Mouse (Mus musculus): Measurements from ENCODE around the gene Dstn.

Dstn gene

DNA sequence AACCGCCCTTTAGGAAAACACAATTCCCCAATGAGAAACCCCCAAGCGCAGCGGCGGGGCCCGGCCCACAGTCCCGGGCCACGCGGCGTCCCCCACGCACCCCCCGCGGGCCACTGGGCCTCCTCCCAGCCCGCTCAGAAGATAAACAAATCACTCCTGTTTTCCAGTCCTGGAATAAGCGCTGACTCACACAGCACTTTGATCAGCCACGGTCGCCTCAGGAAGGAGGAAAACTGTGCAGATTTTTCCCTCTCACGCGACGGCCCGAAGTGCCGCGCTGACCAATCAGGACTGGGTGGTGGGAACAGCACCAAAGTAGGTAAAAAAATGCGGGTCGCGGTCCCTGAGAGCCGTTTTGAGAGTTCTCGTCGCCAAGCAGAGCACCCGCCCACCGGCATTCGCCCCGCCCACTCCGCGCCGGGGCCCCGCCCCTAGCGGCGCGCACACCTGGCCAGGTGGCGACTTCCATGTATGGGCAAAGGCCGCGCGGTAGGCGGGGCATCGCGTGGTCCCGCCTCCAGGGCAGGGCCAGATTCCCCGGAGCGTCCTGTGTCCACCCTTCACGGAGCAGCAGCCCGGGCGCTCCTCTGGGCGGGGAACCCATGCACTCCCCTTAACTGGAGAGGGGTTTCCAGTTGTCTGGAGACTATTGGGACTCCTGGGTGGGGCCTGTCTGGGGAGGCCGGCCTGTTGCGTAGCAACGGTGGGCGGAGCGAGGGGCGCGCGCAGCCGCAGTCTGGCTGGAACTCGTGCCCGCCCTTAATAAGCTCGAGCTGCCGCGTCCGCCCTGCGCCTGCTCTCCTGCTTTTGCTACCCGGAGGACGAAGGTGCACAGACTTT, at the start of gene Dstn:
Gene Dstn, plus strand, starts transcription at position 561 of the 840 bp plus-strand sequence.
- WGBS, result under 1% methylated on average over 71 of the region's 71 CpGs

DNA sequence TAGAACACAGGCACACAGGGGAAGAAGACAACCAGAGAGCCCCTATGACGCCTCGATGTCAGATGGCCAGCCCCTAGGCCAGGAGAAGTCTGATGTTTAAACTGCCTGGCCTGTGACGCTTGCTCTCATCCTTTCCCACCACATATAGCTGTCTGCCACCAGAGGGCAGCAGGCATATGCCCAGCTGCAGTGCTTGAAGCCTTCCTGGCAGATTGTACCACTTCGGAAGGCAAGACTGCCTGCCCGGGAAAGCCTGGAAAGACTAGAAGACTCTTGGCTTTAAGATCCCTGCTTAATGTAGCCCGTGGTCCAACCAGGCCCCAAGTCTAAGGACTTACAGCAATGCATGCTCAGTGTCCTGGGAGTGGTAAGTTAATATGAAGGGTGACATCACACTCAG, 47.8 kb upstream of the Dstn start:
- WGBS, result 2% methylated on average over 6 of the region's 6 CpGs

DNA sequence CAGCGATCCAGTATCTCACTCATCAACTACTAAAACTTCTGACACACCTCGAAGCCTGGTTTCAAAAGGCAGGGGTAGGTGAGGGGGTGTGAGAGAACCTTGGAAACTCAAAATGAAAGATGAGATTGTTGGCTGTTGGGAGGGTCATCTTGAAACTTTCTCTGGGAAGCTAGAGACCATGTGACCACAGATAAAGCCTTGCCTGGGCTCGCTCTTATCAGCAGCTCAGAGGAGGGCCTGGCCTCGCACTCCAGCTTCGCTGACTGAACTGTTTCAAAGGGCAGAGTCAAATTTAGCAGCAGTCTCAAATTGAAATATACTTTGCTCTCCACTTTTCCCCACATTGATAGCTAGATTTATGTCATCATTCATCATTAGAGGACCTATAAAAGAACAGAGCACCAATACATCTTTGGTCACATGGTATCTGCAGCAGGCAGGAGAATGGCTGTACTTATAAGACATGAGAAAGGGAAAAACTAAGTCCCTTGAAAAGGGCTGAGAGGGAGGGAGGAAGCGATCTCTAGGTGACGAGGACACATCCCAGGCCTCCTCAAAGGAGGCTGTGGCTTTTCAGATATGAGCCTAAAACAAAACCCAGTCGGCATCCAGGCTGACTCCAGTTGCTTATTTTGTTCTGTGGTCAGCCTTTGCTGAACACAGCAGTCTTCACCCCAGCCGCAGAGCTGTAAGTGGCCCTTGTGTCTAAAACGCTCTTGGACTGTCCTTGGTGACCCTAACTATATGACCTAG, 44.0 kb upstream of the Dstn start:
- WGBS, result 88% methylated on average over 10 of the region's 10 CpGs

DNA sequence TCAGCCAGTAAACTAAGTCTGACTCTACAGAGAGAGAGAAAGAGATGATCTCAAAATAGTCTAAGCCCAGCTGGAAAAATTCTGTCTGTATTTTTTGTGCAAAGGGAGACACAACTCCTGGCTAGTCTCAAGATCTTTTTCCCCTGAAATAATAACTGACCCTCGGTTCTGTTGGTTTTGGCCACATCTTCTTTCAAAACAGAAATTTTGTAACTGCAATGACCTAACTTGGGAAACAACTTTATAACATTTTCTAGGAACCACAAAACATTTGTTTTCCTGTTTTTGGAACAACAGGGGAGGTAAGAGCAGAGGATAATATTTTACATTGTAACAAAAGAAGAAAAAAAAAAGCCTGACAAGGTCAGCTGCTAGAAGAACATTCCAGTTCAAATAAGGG, 39.1 kb upstream of the Dstn start:
- 59% methylated on average over 1 of the region's 1 CpGs for WGBS

DNA sequence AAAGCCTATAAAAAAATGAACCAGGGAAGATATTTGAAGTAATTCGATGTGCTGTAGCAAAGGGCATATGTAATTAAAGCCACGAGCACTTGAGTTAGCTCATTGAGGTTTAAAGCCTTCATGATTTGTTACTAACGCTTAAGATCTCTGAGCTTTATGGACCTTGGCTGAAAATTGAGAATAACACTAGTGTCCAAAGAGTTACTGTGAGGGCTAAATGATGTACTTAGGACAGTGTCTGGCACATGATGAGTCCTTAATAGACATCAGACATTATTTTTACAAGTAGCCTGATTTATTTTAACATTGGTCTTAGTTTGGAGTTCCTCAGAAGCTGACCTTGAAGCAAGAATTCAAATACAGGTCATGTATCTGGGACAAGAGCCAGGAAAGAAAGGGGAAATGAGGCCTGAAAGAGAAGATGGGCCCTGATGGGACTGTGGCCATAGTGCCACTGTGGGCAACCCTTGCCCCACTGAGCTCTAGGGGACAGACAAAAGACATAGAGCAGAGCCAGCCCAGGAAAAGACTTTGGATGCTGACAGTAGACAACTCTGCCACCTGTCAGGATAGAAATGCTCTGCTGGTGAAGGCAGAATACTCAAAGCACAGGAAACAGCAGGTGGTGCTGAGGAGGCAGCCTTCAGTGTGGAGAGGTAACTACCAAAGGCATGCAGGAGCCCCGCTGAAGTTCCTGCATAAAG, 38.0 kb upstream of the Dstn start:
- whole genome bisulfite sequencing, result 78% methylated on average over 4 of the region's 4 CpGs

DNA sequence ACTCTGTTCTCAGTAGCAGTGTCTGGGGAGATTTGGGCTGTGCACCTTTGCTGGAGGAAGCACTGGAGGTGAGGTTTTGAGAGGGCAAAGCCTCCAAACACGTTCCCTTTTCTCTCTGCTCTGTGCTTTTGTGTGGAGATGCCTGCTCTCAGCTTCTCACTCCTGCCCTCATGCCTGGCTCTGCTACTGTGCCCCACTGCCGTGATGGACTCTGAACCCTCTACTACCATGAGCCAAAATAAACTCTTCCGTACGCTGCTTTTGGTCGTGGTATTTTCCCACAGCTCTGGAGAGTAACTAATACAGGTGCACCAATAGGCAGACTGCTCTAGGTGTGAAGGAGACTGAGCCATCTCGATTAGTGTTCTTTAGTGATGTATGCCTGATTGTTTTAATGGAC, 35.8 kb upstream of the Dstn start:
- 90% methylated on average over 6 of the region's 6 CpGs for WGBS

DNA sequence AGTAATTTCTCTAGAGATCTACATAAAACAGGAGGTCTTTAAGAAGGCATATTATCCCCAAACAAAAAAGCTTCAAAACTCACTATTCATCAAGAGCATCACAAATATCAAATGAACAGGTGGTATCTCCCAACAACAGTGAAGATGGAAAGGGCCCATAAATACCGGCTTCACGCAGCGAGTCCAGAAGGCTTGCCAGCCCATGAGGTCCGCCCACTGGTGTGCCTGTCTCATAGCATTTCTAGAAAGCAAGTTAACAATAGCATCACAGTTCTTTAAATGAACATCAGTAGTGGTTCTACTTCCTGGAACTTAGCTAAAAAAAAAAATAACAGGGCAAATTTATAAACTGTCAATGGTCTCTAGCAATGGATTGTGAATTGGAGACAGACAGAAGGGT, 33.1 kb upstream of the Dstn start:
- 59% methylated on average over 4 of the region's 4 CpGs for WGBS

DNA sequence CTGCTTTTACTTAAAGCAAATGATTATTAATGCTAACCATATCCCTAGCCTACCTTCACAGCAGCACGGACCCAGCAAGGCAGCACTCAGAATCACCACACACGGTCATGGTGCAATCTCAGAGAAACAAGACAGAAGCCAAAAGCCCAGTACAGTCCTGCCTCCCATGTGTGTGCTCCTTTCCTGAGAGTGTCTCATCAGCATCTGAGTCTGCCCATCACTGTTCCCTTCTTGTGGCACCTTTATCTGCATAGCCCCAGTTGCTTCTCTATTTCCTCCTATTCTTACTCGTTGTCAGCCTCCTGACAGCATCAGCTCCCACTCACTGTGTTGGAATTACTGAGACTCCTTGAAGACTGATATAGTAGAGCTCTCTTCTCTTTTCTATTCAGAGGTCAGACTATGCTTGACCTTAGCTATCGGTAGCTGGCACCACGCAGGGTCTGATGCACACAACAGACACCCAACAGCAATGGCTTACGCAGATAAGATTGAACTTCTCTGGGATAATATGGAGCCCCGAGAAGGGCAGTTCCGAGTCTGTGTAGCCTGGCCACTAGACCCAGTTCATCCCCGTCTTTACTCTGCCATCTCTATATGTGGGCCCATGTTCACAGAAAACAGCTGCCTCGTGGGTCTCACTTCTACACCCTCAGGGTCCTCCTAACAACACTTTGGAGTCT, 32.4 kb upstream of the Dstn start:
- 78% methylated on average over 10 of the region's 10 CpGs for WGBS

DNA sequence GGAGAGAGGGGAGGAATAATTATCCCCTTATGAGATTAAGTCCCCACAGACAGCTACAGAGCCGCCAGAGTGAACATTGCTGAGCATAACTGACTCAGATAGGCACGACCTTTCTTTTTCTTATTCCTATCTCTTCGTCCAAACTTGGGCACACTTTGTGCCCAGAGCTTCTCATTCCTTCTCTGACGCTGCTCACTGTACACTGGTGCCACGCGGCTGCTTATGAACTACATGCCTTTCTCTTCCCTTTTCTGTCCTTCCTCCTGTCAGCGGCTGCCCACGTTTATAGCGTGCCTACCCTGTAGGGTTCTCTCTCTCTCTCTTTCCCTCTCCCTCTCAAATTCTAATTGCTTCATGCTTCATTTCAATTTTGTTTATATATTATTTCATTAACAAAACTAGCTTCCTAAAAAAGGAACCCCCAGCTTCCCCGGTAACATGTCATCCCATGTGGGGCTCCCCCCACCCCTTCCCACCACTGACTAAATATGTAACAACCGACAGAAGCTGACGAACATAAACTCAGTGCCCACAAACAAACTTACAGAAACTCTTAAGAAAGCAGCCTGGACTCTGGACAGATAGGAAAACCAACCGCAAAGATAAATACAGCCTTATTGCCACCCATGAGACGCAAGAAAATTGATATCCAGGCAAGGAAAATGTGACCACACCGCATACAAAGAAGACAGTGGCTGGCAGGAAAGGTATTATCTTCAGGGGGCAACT, 25.8 kb upstream of the Dstn start:
- WGBS, result 79% methylated on average over 15 of the region's 15 CpGs

DNA sequence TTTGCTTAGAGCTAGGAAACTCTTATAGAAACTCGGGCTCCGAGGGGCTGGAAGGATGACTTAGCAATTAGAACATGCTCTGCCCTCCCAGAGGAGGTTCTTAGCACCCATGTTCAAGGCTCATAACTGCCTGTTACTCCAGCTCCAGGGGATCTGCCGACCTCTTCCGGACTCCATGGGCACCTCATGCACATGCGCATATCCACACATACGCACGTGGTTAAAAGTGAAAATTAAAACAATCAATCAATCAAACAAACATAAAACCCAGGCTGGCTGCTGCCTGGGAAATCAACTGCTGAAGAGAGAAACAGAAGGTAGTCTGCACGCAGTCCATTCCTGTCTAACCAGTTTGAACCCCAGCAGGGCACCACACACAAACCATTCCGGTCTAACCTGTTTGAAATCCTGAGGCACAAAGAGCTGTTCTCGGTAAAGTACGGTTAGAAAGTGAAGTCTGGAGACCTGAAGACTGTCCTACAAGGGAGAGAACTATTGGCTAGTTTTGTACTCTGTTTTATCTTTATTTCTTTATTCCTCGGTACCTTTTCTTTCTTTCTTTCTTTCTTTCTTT, 25.2 kb upstream of the Dstn start:
- WGBS, result 73% methylated on average over 12 of the region's 12 CpGs

DNA sequence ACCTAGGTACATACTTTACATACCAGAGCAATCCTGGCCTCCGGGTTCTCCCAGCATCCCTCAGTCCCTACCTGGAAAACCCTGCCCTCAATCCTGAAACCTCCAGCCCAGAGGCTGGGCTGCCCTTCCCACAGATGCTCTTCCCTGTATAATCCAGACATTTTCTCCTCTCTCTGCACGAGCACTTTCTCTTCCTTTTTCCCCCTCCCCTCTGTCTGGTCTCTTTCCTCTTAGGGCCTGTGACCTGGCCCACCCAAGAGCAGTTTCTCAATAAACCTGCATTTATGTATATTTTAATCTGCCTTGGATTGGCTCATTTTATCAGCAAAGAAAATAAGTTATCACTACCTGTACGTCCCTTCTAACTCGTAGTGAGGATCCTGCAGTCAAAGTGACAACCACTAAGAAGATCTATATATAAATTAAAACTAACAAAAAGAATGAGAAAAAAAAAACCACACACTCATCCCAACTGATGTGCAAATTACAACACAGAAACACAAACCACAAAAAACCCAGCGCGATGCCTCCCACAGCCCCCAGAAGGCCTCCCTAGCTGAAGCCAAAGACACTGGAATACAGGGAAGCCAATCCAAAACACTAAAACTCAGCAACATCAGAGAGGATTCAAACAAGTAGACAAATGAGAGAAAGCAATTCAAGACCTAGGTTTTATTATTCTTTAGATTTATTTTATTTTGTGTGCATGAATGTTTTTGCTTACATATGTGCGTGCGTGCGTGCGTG, 23.6 kb upstream of the Dstn start:
- 84% methylated on average over 10 of the region's 10 CpGs for WGBS

DNA sequence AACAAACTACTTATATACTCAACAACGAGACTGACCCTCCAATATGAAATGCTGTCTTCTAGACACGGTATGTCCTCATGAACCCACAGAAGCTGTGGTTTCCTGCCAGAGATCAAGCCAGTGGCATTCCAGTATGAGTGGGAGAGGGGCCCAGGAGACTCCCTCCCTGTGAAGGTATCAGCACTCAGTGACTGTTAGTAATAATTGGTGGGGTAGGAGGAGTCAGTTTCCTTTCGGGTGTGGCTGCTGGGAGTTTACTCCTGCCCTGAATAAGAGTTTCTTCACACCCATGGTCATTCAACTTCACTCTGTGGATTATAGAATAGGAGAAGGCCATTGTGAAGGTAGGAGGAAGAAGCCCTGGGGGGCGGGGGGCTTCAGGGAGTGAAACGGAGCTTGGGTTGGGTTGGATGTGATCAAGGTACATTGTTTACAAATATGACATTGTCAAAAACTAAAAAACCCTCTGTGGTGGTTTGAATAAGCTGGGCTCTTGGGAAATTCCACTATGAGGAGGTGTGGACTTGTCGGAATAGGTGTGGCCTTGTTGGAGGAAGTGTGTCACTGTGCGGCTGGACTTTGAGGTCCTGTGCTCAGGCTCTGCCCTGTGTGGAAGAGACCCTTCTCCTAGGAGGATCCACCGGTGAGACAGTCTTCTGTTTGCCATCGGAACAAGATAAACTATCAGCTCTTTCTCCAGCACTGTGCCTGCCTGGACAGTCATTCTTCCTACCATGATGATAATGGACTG, 15.5 kb upstream of the Dstn start:
- WGBS, result 91% methylated on average over 9 of the region's 9 CpGs

DNA sequence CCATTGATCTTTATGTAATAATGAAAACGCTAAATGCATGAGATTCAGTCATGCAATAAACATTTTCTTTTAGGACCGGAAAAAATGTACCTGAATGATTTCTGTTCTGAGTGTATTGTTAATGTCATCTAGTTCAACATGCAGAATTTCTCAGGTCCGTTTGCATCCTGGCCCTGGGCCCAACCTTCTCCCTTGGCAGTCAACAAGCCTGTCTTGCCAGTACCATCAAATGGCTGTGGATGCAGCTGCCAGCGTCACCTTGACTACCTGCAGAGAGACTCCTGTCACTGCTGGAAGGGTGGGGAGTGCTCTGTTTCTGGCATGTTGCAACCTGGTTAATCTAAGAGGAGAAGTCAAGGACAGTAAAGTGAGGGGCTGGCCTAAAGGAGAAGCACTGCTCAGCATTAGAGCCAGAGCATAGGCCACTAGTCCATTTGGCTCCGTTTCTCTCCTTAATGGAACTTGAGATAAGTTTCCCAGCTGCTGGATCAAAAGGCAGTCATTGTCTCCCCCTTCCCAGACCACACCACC, 14.2 kb upstream of the Dstn start:
- WGBS, result 71% methylated on average over 5 of the region's 5 CpGs

DNA sequence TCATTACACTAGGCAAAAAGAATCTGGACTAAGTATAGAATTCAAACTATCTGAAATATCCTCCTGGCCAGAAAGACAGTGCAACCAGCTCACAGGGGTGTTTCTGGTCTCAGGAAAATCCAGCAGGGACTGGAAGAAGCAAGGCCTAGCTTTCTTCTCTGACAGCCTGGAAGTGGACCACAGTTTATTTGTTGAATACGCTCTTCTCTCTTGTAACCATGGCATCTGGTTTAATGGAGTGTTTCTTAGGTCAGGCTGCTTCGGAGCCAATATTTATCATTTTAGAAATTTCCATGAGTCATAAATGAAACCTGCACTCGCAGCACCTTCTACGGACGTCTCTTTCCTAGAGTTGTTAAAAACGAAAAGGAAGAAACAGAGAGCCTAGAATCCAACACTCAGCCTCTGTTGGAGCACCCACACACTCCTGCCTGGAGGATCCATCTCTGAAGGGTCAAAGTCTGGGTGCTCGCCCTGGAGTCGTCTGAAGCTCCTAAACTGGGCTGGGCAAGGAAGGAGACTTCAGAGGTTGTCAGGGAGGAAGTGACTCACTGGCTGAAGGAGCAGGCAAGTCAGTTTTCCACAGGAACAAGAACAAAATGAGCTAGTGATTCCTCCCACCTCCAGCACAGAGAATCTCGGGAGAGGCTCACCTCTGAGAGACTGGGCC, 11.6 kb upstream of the Dstn start:
- 71% methylated on average over 9 of the region's 9 CpGs for WGBS

DNA sequence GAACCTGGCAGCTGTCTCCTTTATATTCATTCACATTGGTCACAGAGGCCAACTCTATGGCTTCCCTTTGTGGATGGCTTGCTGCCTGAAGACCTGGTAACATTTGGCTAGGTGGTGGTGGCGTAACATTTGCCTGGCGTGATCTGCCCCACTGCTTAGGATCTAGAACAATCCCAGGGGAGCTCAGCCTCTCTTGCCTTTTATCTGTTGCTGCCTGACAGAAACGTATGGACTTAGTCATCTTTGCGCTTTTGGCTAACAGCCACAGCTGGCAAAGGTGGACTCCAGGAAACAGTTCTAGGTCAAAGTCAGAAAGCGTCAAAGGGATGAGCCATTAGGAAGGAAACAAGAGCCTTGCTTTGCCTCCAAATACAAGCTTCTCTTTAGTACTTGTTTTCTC, 10.2 kb upstream of the Dstn start:
- WGBS, result 78% methylated on average over 5 of the region's 5 CpGs

DNA sequence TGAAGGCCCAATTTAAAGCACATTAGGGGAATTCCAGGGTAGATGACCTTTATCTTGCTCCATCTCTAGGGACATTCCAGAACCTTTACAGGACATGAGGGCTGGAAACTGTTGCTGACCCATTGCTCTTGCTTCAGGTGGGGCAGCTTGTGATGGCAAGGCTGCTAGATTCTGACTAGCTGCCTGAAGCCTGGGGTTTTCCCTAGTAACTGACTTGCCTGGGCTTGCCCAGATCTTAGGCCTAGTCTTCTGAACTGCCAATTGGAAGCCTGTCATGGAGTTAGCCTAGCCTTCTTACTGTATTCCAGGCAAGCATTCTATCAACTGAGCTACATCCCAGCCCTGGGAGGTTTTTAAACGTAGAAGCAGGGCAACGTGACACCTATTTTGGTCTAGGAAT, 5.9 kb upstream of the Dstn start:
- 76% methylated on average over 2 of the region's 2 CpGs for WGBS

DNA sequence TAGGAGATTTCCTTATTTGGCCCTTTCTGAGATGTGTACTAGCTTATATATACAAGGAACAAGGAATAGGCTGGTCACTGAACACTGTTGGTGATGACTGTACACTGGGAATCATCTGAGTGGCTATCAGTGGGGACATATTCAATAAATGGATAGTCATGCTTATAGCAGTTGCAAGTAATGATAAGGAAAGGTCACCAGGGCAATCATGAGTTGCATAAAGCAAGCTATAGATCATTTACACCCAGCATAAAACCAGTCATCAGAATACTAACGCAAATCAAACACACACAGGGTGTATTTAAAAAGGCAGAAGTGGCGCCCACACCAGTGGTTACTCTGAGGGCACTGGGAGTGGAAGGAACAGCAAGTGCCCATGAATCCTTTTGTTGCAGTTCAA, 2.9 kb upstream of the Dstn start:
- WGBS, result 88% methylated on average over 2 of the region's 2 CpGs

DNA sequence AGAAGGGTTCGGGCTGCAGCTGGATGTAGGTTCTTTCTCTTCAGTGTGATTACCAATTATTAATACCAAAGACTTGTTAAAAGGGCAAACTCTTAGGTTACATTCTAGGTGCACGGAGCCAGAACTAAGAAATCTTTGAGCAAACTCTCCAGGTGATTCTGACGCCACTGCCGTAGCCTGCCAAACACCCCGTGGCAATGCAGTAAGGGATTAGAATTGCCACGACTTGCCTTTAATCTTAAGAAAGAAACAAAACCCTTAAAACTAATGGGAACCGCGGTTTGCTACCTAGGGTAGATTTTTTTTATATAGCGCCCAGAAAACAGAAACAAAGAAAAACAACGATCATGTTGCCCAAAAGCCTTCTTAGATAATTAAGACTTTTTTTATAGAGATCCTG, 899 bp upstream of the Dstn start:
- WGBS, result 10% methylated on average over 10 of the region's 10 CpGs

Data from cerebral cortex, adult 2 months (tissue).